Mouse (Mus musculus) embryo, embryonic 10 days (tissue): ENCODE results near the gene Rasgrf1.

Experiments used
- DNase-seq: peaks from one replicate; pipeline ENCODE4 v3.0.0-alpha.2; 2015; ENCODE audit warnings: low spot score

The Rasgrf1 gene

GRCm38 (mm10) chr9:89968836-89969450, 59.2 kb downstream of the Rasgrf1 start:
- DNase-seq = no peak

GRCm38 (mm10) chr9:89970271-89970670, 60.6 kb downstream of the Rasgrf1 start:
- no peak for DNase-seq

GRCm38 (mm10) chr9:89970886-89971486, 61.3 kb downstream of the Rasgrf1 start:
- DNase-seq = no peak

GRCm38 (mm10) chr9:89972321-89972720, 62.6 kb downstream of the Rasgrf1 start:
- DNase-seq = no peak

GRCm38 (mm10) chr9:89973856-89974255, 64.1 kb downstream of the Rasgrf1 start:
- no peak for DNase-seq

GRCm38 (mm10) chr9:89974463-89974931, 64.8 kb downstream of the Rasgrf1 start:
- DNase-seq = no peak

- no peak for DNase-seq
These were observed 66.7 kb downstream of the Rasgrf1 start for GRCm38 (mm10) chr9:89976366-89976940.

- DNase-seq = no peak
These were observed 69.5 kb downstream of the Rasgrf1 start for GRCm38 (mm10) chr9:89979248-89979647.

- no peak for DNase-seq
These were observed 72.5 kb downstream of the Rasgrf1 start for GRCm38 (mm10) chr9:89982256-89982655.

GRCm38 (mm10) chr9:89988053-89988452, 78.3 kb downstream of the Rasgrf1 start:
- no peak for DNase-seq

GRCm38 (mm10) chr9:89988811-89989528, 79.3 kb downstream of the Rasgrf1 start:
- no peak for DNase-seq

- no peak for DNase-seq
These were observed 96.7 kb downstream of the Rasgrf1 start for GRCm38 (mm10) chr9:90006432-90006831.

GRCm38 (mm10) chr9:90007094-90007493, 97.4 kb downstream of the Rasgrf1 start:
- no peak for DNase-seq

GRCm38 (mm10) chr9:90008138-90008537, 98.4 kb downstream of the Rasgrf1 start:
- DNase-seq = no peak

GRCm38 (mm10) chr9:90011849-90012248, 102.1 kb downstream of the Rasgrf1 start:
- no peak for DNase-seq

- DNase-seq = no peak
These were observed 104.9 kb downstream of the Rasgrf1 start for GRCm38 (mm10) chr9:90014649-90015048.

- no peak for DNase-seq
These were observed 106.5 kb downstream of the Rasgrf1 start for GRCm38 (mm10) chr9:90016204-90016603.

GRCm38 (mm10) chr9:90020866-90021265, 111.2 kb downstream of the Rasgrf1 start:
- no peak for DNase-seq

- DNase-seq = no peak
These were observed 111.7 kb downstream of the Rasgrf1 start for GRCm38 (mm10) chr9:90021442-90021841.

- no peak for DNase-seq
These were observed 118.0 kb downstream of the Rasgrf1 start for GRCm38 (mm10) chr9:90027709-90028108.

- DNase-seq = no peak
These were observed 124.2 kb downstream of the Rasgrf1 start for GRCm38 (mm10) chr9:90033922-90034321.

- DNase-seq = no peak
These were observed 125.5 kb downstream of the Rasgrf1 start for GRCm38 (mm10) chr9:90035168-90035567.

GRCm38 (mm10) chr9:90035794-90036193, 126.1 kb downstream of the Rasgrf1 start:
- DNase-seq = no peak
